Mouse (Mus musculus) limb, embryonic 14.5 days (tissue): ENCODE measurements around the gene Cxcl13. TPM values are rescaled to one million over a fixed set of nuclear protein-coding genes. Genes with fewer than 3 reads are reported as not detected.

Experiments used
- ATAC-seq: fragments of 200-750 bp; cut with Nextera tagmentation; 2 replicates; pipeline ENCODE4 v1.8.0; 2017; ENCODE audit warnings: low read depth, moderate number of reproducible peaks, moderate TSS enrichment; ENCODE audit not compliant: low FRiP score
- DNase-seq: peaks from one replicate; pipeline ENCODE4 v3.0.0-alpha.2; 2015; ENCODE audit warnings: low spot score
- H3K27ac ChIP-seq: fragments of 300-500 bp; sonication (generic); replicated peaks from 2 replicates; pipeline ENCODE4 v1.5.1; 2014; ENCODE audit warnings: low read depth, mild to moderate bottlenecking, low read length, moderate library complexity, mixed read lengths
- H3K27me3 ChIP-seq: fragments of 300-500 bp; sonication (generic); 2 replicates; pipeline ENCODE4 v1.6.1; 2014; ENCODE audit warnings: low read length, mixed read lengths; ENCODE audit not compliant: control insufficient read depth, insufficient read depth
- H3K36me3 ChIP-seq: fragments of 300-500 bp; sonication (generic); 2 replicates; pipeline ENCODE4 v1.6.1; 2014; ENCODE audit warnings: mild to moderate bottlenecking, low read length, moderate library complexity, mixed read lengths; ENCODE audit not compliant: control insufficient read depth, insufficient read depth
- H3K4me1 ChIP-seq: fragments of 300-500 bp; sonication (generic); 2 replicates; pipeline ENCODE4 v1.6.1; 2014; ENCODE audit warnings: antibody characterized with exemption, low read length, mixed read lengths; ENCODE audit not compliant: control insufficient read depth, insufficient read depth
- H3K4me2 ChIP-seq: fragments of 300-500 bp; sonication (generic); replicated peaks from 2 replicates; pipeline ENCODE4 v1.6.1; 2014; ENCODE audit warnings: low read depth, mild to moderate bottlenecking, low read length, moderate library complexity; ENCODE audit not compliant: severe bottlenecking
- H3K4me3 ChIP-seq: fragments of 300-500 bp; sonication (generic); replicated peaks from 2 replicates; pipeline ENCODE4 v1.5.1; 2014; ENCODE audit warnings: low read length
- H3K9ac ChIP-seq: fragments of 300-500 bp; sonication (generic); 2 replicates; pipeline ENCODE4 v1.6.1; 2014; ENCODE audit warnings: mild to moderate bottlenecking, low read depth, low read length, moderate library complexity; ENCODE audit not compliant: severe bottlenecking
- H3K9me3 ChIP-seq: fragments of 300-500 bp; sonication (generic); 2 replicates; pipeline ENCODE4 v1.6.1; 2016; ENCODE audit warnings: low read length; ENCODE audit not compliant: control insufficient read depth
- POLR2A ChIP-seq: fragments of 200-500 bp; IDR thresholded peaks from 2 replicates; pipeline ENCODE4 v1.8.0; 2012; ENCODE audit warnings: inconsistent platforms, mild to moderate bottlenecking, moderate library complexity, borderline replicate concordance; ENCODE audit not compliant: insufficient read depth, insufficient read length; ENCODE audit errors: extremely low read depth
- WGBS: fragments of 180-500 bp; shearing (Covaris S2); extraction: QIAGEN DNeasy Blood & Tissue Kit; methylation state at CpG from one replicate; pipeline ENCODE4 v1.1.7; 2014; 5-methylcytosine and 5-hydroxymethylcytosine counted together
- polyA plus RNA-seq, 2 experiments: library from polyadenylated mRNA; depleted of rRNA in 1 of 2; stranded (reverse) in 1 of 2; unstranded in 1 of 2; fragments of >200 nt; fragmentation: Nextera tagmentation in 1 of 2; extraction: Ambion mirVana in 1 of 2; gene quantifications; 2 replicates each; pipeline versions ENCODE4 v1.2.1 to v1.2.3; 2012 to 2014

Gene Cxcl13
- polyA plus RNA-seq, 2 experiments, result 0.73 to 1.7 TPM

- 92% methylated on average over 1 of the region's 1 CpGs for WGBS
- no peaks in the 10 kb centered on the region for H3K9me3 ChIP-seq
- no peak for DNase-seq
- no peaks in the 10 kb centered on the region for H3K4me1 ChIP-seq
- no peaks in the 10 kb centered on the region for H3K27me3 ChIP-seq
- no peaks in the 10 kb centered on the region for H3K36me3 ChIP-seq
- no peak for ATAC-seq
- H3K4me3 ChIP-seq, result no peak overlapping the region
- no peak for TF ChIP-seq POLR2A
- H3K4me2 ChIP-seq, result no peak overlapping the region
- no peak overlapping the region for H3K27ac ChIP-seq
- no peak overlapping the region for H3K9ac ChIP-seq
These were observed 30.9 kb upstream of the Cxcl13 start for GRCm38 (mm10) chr5:95925931-95926263.

- no peak overlapping the region for H3K4me3 ChIP-seq
- TF ChIP-seq POLR2A, result no peak
- H3K27me3 ChIP-seq, result no peaks in the 10 kb centered on the region
- H3K9ac ChIP-seq, result no peak overlapping the region
- no peak overlapping the region for H3K4me2 ChIP-seq
- no peak overlapping the region for H3K27ac ChIP-seq
- DNase-seq, result no peak
- WGBS, result 60% methylated on average over 5 of the region's 5 CpGs
- H3K36me3 ChIP-seq, result no peaks in the 10 kb centered on the region
- no peaks in the 10 kb centered on the region for H3K4me1 ChIP-seq
- no peaks in the 10 kb centered on the region for H3K9me3 ChIP-seq
- ATAC-seq, result no peak
These were observed 21.7 kb upstream of the Cxcl13 start for GRCm38 (mm10) chr5:95935035-95935434.

- WGBS, result 23% methylated on average over 5 of the region's 5 CpGs
- H3K9me3 ChIP-seq, result no peaks in the 10 kb centered on the region
- no peak overlapping the region for H3K9ac ChIP-seq
- no peak overlapping the region for H3K4me2 ChIP-seq
- no peak overlapping the region for H3K27ac ChIP-seq
- H3K36me3 ChIP-seq, result no peaks in the 10 kb centered on the region
- ATAC-seq, result no peak
- H3K27me3 ChIP-seq, result no peaks in the 10 kb centered on the region
- DNase-seq, result no peak
- TF ChIP-seq POLR2A, result no peak
- H3K4me3 ChIP-seq, result no peak overlapping the region
- H3K4me1 ChIP-seq, result no peaks in the 10 kb centered on the region
These were observed 20.7 kb upstream of the Cxcl13 start for GRCm38 (mm10) chr5:95936068-95936467.

- DNase-seq (no peak), ATAC-seq (no peak)
- Histone ChIP-seq H3K27ac (no peak overlapping the region), H3K9ac (no peak overlapping the region), H3K4me3 (no peak overlapping the region), H3K36me3 (no peaks in the 10 kb centered on the region), H3K4me1 (no peaks in the 10 kb centered on the region), H3K4me2 (no peak overlapping the region), H3K9me3 (no peaks in the 10 kb centered on the region), H3K27me3 (no peaks in the 10 kb centered on the region)
- TF ChIP-seq POLR2A, result no peak
- 71% methylated on average over 2 of the region's 2 CpGs for WGBS
These were observed 19.6 kb upstream of the Cxcl13 start for GRCm38 (mm10) chr5:95937129-95937528.

- no peak overlapping the region for H3K9ac ChIP-seq
- H3K36me3 ChIP-seq, result no peaks in the 10 kb centered on the region
- WGBS, result 73% methylated on average over 11 of the region's 11 CpGs
- H3K4me2 ChIP-seq, result no peak overlapping the region
- H3K27ac ChIP-seq, result no peak overlapping the region
- no peak for TF ChIP-seq POLR2A
- no peak overlapping the region for H3K4me3 ChIP-seq
- H3K4me1 ChIP-seq, result no peaks in the 10 kb centered on the region
- H3K9me3 ChIP-seq, result no peaks in the 10 kb centered on the region
- H3K27me3 ChIP-seq, result no peaks in the 10 kb centered on the region
- ATAC-seq (no peak), DNase-seq (no peak)
These were observed 18.6 kb upstream of the Cxcl13 start for GRCm38 (mm10) chr5:95938044-95938625.
